Mouse (Mus musculus) MEL (cell line): ENCODE measurements around the gene Cdc42bpa. TPM values are rescaled to one million over a fixed set of nuclear protein-coding genes. Genes with fewer than 3 reads are reported as not detected.

Experiments used
- DNase-seq: peaks from one replicate; pipeline ENCODE4 v3.0.0; 2011; ENCODE audit warnings: low read depth, low spot score
- H3K27ac ChIP-seq: 2 replicates; pipeline ENCODE4 v1.5.1; 2012; ENCODE audit warnings: low read depth, mild to moderate bottlenecking, control low read depth, low read length, moderate library complexity; ENCODE audit not compliant: control insufficient read depth
- H3K27me3 ChIP-seq, 2 experiments: fragments of 150-350 bp in 1 of 2; sonication (generic) in 1 of 2; 2 replicates each; pipeline ENCODE4 v1.6.1; 2012; ENCODE audit warnings: low read length in 2 of 2, mild to moderate bottlenecking in 2 of 2, improper control_type of control experiment in 1 of 2, moderate library complexity in 1 of 2; ENCODE audit not compliant: insufficient read depth in 2 of 2, control insufficient read depth in 1 of 2
- H3K36me3 ChIP-seq, 2 experiments: 2 replicates each; pipeline ENCODE4 v1.6.1; 2012 to 2014; ENCODE audit warnings: low read length in 2 of 2, improper control_type of control experiment in 1 of 2, inconsistent platforms in 1 of 2, mild to moderate bottlenecking in 1 of 2; ENCODE audit not compliant: insufficient read depth in 2 of 2, control insufficient read depth in 1 of 2
- H3K4me1 ChIP-seq, 2 experiments: fragments of 150-350 bp in 1 of 2; sonication (generic) in 1 of 2; 2 replicates each; pipeline ENCODE4 v1.6.1; 2012; ENCODE audit warnings: low read length in 2 of 2, improper control_type of control experiment in 1 of 2, mild to moderate bottlenecking in 1 of 2; ENCODE audit not compliant: insufficient read depth in 2 of 2, control insufficient read depth in 1 of 2
- H3K4me3 ChIP-seq, 2 experiments: fragments of 150-350 bp in 1 of 2; sonication (generic) in 1 of 2; 2 replicates each; pipeline ENCODE4 v1.5.1; 2012; ENCODE audit warnings: low read depth in 2 of 2, low read length in 2 of 2, mild to moderate bottlenecking in 2 of 2, moderate library complexity in 2 of 2, control low read depth in 1 of 2, improper control_type of control experiment in 1 of 2; ENCODE audit not compliant: control insufficient read depth in 1 of 2, insufficient read depth in 1 of 2
- H3K79me2 ChIP-seq: 2 replicates; pipeline ENCODE4 v1.6.1; 2012; ENCODE audit warnings: mild to moderate bottlenecking, low read length, moderate library complexity; ENCODE audit not compliant: control insufficient read depth, poor library complexity, insufficient read depth
- H3K9ac ChIP-seq: 2 replicates; pipeline ENCODE4 v1.6.1; 2012; ENCODE audit warnings: low read depth, mild to moderate bottlenecking, control low read depth, low read length, moderate library complexity; ENCODE audit not compliant: control insufficient read depth, poor library complexity, severe bottlenecking
- H3K9me3 ChIP-seq: fragments of 150-350 bp; sonication (generic); replicated peaks from 2 replicates; pipeline ENCODE4 v1.6.1; 2012; ENCODE audit warnings: mild to moderate bottlenecking, low read length, improper control_type of control experiment, moderate library complexity; ENCODE audit not compliant: insufficient read depth
- BHLHE40 ChIP-seq: IDR thresholded peaks from 2 replicates; pipeline ENCODE4 v1.6.1; 2012; ENCODE audit warnings: low read depth, mild to moderate bottlenecking, inconsistent platforms, low read length, improper control_type of control experiment, borderline replicate concordance
- CHD1 ChIP-seq: IDR thresholded peaks from 2 replicates; pipeline ENCODE4 v1.6.1; 2012; ENCODE audit warnings: low read depth, mild to moderate bottlenecking, inconsistent platforms, low read length, improper control_type of control experiment
- CHD2 ChIP-seq: IDR thresholded peaks from 2 replicates; pipeline ENCODE4 v1.6.1; 2011; ENCODE audit warnings: low read length, improper control_type of control experiment
- CTCF ChIP-seq, 3 experiments: IDR thresholded peaks in 2 of 3; conservative IDR thresholded peaks in 1 of 3; 2 replicates each; pipeline ENCODE4 v1.5.1; 2011 to 2012; ENCODE audit warnings: low read length in 3 of 3, low read depth in 2 of 3, mild to moderate bottlenecking in 2 of 3, improper control_type of control experiment in 1 of 3, inconsistent platforms in 1 of 3, mixed read lengths in 1 of 3, moderate library complexity in 1 of 3; ENCODE audit not compliant: control insufficient read depth in 1 of 3, insufficient read depth in 1 of 3, poor library complexity in 1 of 3, severe bottlenecking in 1 of 3
- E2F4 ChIP-seq: IDR thresholded peaks from 2 replicates; pipeline ENCODE4 v1.6.1; 2011; ENCODE audit warnings: low read depth, low read length, improper control_type of control experiment, borderline replicate concordance
- ELF1 ChIP-seq: IDR thresholded peaks from 2 replicates; pipeline ENCODE4 v1.6.1; 2014; ENCODE audit warnings: low read depth, mild to moderate bottlenecking, inconsistent platforms, low read length, improper control_type of control experiment, moderate library complexity
- EP300 ChIP-seq, 2 experiments: IDR thresholded peaks; 2 replicates each; pipeline ENCODE4 v1.6.1; 2011; ENCODE audit warnings: improper control_type of control experiment in 2 of 2, low read length in 2 of 2, low read depth in 1 of 2, mild to moderate bottlenecking in 1 of 2
- GABPA ChIP-seq: IDR thresholded peaks from 2 replicates; pipeline ENCODE4 v1.6.1; 2012; ENCODE audit warnings: low read depth, mild to moderate bottlenecking, inconsistent platforms, low read length, improper control_type of control experiment, moderate library complexity
- GATA1 ChIP-seq: IDR thresholded peaks from 2 replicates; pipeline ENCODE4 v1.6.1; 2011; ENCODE audit warnings: low read depth, low read length, improper control_type of control experiment
- JUND ChIP-seq: IDR thresholded peaks from 2 replicates; pipeline ENCODE4 v1.6.1; 2011; ENCODE audit warnings: low read depth, mild to moderate bottlenecking, improper control_type of control experiment, low read length
- KAT2A ChIP-seq: conservative IDR thresholded peaks from 2 replicates; pipeline ENCODE4 v1.6.1; 2012; ENCODE audit warnings: low read depth, low read length, improper control_type of control experiment, inconsistent platforms
- MAFK ChIP-seq: IDR thresholded peaks from 2 replicates; pipeline ENCODE4 v1.6.1; 2011; ENCODE audit warnings: low read depth, mild to moderate bottlenecking, low read length, improper control_type of control experiment, borderline replicate concordance
- MEF2A ChIP-seq: IDR thresholded peaks from 2 replicates; pipeline ENCODE4 v1.6.1; 2014; ENCODE audit warnings: low read depth, mild to moderate bottlenecking, inconsistent platforms, low read length, improper control_type of control experiment; ENCODE audit not compliant: poor library complexity, insufficient replicate concordance, severe bottlenecking; ENCODE audit errors: extremely low read depth
- MXI1 ChIP-seq: IDR thresholded peaks from 2 replicates; pipeline ENCODE4 v1.6.1; 2011; ENCODE audit warnings: mild to moderate bottlenecking, low read depth, low read length, improper control_type of control experiment
- MYB ChIP-seq: IDR thresholded peaks from 2 replicates; pipeline ENCODE4 v1.6.1; 2011; ENCODE audit warnings: mild to moderate bottlenecking, low read depth, low read length, improper control_type of control experiment
- MYC ChIP-seq: IDR thresholded peaks from 2 replicates; pipeline ENCODE4 v1.6.1; 2011; ENCODE audit warnings: low read depth, mild to moderate bottlenecking, low read length, improper control_type of control experiment, moderate library complexity
- NRF1 ChIP-seq: IDR thresholded peaks from 2 replicates; pipeline ENCODE4 v1.6.1; 2014; ENCODE audit warnings: low read depth, mild to moderate bottlenecking, inconsistent platforms, low read length, improper control_type of control experiment, moderate library complexity; ENCODE audit not compliant: poor library complexity, insufficient read depth, severe bottlenecking
- POLR2A ChIP-seq, 2 experiments: IDR thresholded peaks; 2 replicates each; pipeline ENCODE4 v1.6.1; 2011 to 2012; ENCODE audit warnings: low read length in 2 of 2, mild to moderate bottlenecking in 2 of 2, control low read depth in 1 of 2, improper control_type of control experiment in 1 of 2, low read depth in 1 of 2, moderate library complexity in 1 of 2; ENCODE audit not compliant: control insufficient read depth in 1 of 2, insufficient read depth in 1 of 2, poor library complexity in 1 of 2
- POLR2AphosphoS2 ChIP-seq: IDR thresholded peaks from 2 replicates; pipeline ENCODE4 v1.6.1; 2011; ENCODE audit warnings: low read length, improper control_type of control experiment
- SIN3A ChIP-seq: IDR thresholded peaks from 2 replicates; pipeline ENCODE4 v1.6.1; 2012; ENCODE audit warnings: low read length, improper control_type of control experiment, inconsistent platforms
- UBTF ChIP-seq: IDR thresholded peaks from 2 replicates; pipeline ENCODE4 v1.6.1; 2012; ENCODE audit warnings: low read depth, mild to moderate bottlenecking, inconsistent platforms, low read length, improper control_type of control experiment, moderate library complexity, borderline replicate concordance; ENCODE audit not compliant: insufficient read depth
- USF2 ChIP-seq, 2 experiments: IDR thresholded peaks; 2 replicates each; pipeline ENCODE4 v1.6.1; 2011 to 2012; ENCODE audit warnings: improper control_type of control experiment in 2 of 2, low read length in 2 of 2, borderline replicate concordance in 1 of 2, inconsistent platforms in 1 of 2, low read depth in 1 of 2, mild to moderate bottlenecking in 1 of 2; ENCODE audit not compliant: insufficient read depth in 1 of 2
- ZMIZ1 ChIP-seq: IDR thresholded peaks from 2 replicates; pipeline ENCODE4 v1.6.1; 2012; ENCODE audit warnings: low read depth, mild to moderate bottlenecking, inconsistent platforms, low read length, improper control_type of control experiment, moderate library complexity
- polyA plus RNA-seq, 2 experiments: library from polyadenylated mRNA; stranded (reverse) in 1 of 2; unstranded in 1 of 2; fragments of >175 nt in 1 of 2; fragments of >200 nt in 1 of 2; gene quantifications; 2 replicates each; pipeline versions ENCODE4 v1.2.1 to v1.2.4; 2012; ENCODE audit warnings: low replicate concordance in 2 of 2, low read depth in 1 of 2; ENCODE audit not compliant: insufficient read length in 2 of 2, insufficient read depth in 1 of 2, missing spikeins in 1 of 2
- total RNA-seq: library from RNA; depleted of rRNA; stranded (reverse); fragments of 300-350 nt; gene quantifications from 2 replicates; pipeline ENCODE4 v1.2.3, GENCODE M21; 2012

The Cdc42bpa gene
- total and polyA plus RNA-seq, 3 experiments: 7.7 to 14.6 TPM; not detected in 1

DNA sequence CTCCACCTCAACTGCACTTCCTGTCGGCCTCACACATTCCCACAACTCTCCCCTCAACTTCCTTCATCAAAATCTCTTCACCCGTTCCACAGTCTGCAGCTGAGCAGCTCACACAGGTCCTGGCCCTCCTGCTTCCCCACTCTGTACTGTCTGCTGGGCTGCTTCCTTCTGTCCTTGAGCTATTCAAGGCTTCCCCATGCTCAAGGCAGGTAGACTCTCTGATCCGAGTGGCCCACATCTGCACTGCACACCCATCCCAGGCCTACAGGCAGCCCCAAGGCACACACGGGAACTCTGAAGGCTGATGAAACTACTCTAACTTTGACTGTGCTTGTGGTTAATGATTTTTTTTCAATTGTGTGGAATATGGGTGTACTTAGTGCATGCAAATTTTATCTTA is 232.6 kb downstream of the Cdc42bpa start:
- Histone ChIP-seq H3K79me2 (no peaks in the 10 kb centered on the region), H3K36me3 (peaks cover 0 to 6% of the 10 kb centered on the region in 2 experiments; a peak in 1 of 4 replicates), H3K27ac (no peak overlapping the region), H3K4me1 (0 out of 4 replicates have a peak, but pooled peaks cover 0 to 5% of the 10 kb centered on the region in 2 experiments), H3K4me3 (no peak overlapping the region), H3K27me3 (peaks cover 2 to 9% of the 10 kb centered on the region in 2 experiments; a peak in 3 of 4 replicates), H3K9me3 (no peaks in the 10 kb centered on the region), H3K9ac (no peak overlapping the region)
- no peak for DNase-seq
- TF ChIP-seq MXI1 (no peak), POLR2A (IDR thresholded peaks at IDR 0.05; ENCODE audit: control insufficient read depth in 1 of 2, insufficient read depth in 1 of 2, low read depth in 1 of 2, low read length in 2 of 2, poor library complexity in 1 of 2) (no peak), MYC (no peak), JUND (no peak), MEF2A (no peak), MYB (no peak), CHD2 (no peak), GATA1 (no peak), USF2 (IDR thresholded peaks at IDR 0.05; ENCODE audit: borderline replicate concordance in 1 of 2, insufficient read depth in 1 of 2, low read depth in 1 of 2, low read length in 2 of 2) (no peak), UBTF (no peak), NRF1 (no peak), KAT2A (no peak), BHLHE40 (no peak)

DNA sequence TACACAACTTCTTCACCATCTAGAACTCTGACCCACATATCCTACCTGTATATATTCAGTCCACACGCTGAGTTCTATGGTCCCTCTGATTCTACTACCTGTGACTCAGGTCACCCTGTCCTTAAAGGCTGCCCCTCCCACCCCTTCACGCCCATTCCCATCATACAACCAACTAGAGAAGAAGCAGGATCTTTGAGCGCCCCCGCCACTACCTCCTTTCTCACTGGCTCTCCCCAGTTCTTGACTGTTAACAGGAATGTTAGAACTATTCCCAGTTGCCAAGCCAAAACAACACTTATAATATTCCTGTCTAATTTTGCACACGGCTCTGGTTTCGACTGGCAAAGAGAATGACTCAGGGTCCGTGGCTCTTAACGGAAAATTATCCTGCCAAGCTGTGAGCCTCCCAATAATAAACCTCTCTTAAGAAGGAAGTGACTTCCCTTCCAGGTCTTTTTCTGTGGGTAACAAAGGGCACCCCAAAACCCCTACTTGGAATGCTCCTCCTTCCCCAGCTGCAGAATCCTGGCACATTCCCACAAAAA is 233.2 kb downstream of the Cdc42bpa start:
- H3K9me3 ChIP-seq: no peaks in the 10 kb centered on the region
- no peak overlapping the region for H3K4me3 ChIP-seq

More for the DNA sequence above, 233.2 kb downstream of the Cdc42bpa start:
- TF ChIP-seq MAFK: no peak
- TF ChIP-seq UBTF: no peak
- no peak for TF ChIP-seq CTCF (IDR thresholded peaks at IDR 0.05 in 2 of 3, conservative IDR thresholded peaks at IDR 0.05 in 1 of 3; ENCODE audit: control insufficient read depth in 1 of 3, insufficient read depth in 1 of 3, low read depth in 2 of 3, low read length in 3 of 3, poor library complexity in 1 of 3, severe bottlenecking in 1 of 3)
- no peak for TF ChIP-seq GATA1
- TF ChIP-seq CHD1: no peak
- TF ChIP-seq USF2 (IDR thresholded peaks at IDR 0.05; ENCODE audit: borderline replicate concordance in 1 of 2, insufficient read depth in 1 of 2, low read depth in 1 of 2, low read length in 2 of 2): no peak
- TF ChIP-seq EP300 (IDR thresholded peaks at IDR 0.05; ENCODE audit: low read depth in 1 of 2, low read length in 2 of 2): no peak
- no peak for TF ChIP-seq ZMIZ1
- no peak for TF ChIP-seq POLR2AphosphoS2
- TF ChIP-seq POLR2A (IDR thresholded peaks at IDR 0.05; ENCODE audit: control insufficient read depth in 1 of 2, insufficient read depth in 1 of 2, low read depth in 1 of 2, low read length in 2 of 2, poor library complexity in 1 of 2): no peak
- TF ChIP-seq SIN3A: no peak
- TF ChIP-seq MYC: no peak
- TF ChIP-seq ELF1: no peak
- TF ChIP-seq E2F4: no peak
- no peak for TF ChIP-seq BHLHE40
- no peak for TF ChIP-seq JUND
- no peak for TF ChIP-seq MYB
- no peak for TF ChIP-seq GABPA
- no peak for TF ChIP-seq KAT2A
- Histone ChIP-seq H3K27me3 (peaks cover 2 to 9% of the 10 kb centered on the region in 2 experiments; a peak in 3 of 4 replicates), H3K9ac (no peak overlapping the region), H3K27ac (no peak overlapping the region), H3K4me1 (0 out of 4 replicates have a peak, but pooled peaks cover 0 to 5% of the 10 kb centered on the region in 2 experiments), H3K36me3 (peaks cover 0 to 6% of the 10 kb centered on the region in 2 experiments; a peak in 1 of 4 replicates), H3K79me2 (no peaks in the 10 kb centered on the region)
- no peak for DNase-seq
